Mouse (Mus musculus) neural tube, embryonic 13.5 days (tissue): ENCODE measurements around the gene Prkcb. TPM values are rescaled to one million over a fixed set of nuclear protein-coding genes. Genes with fewer than 3 reads are reported as not detected.

Experiments used
- ATAC-seq: fragments of 200-750 bp; cut with Nextera tagmentation; 2 replicates; pipeline ENCODE4 v1.8.0; 2017; ENCODE audit warnings: low read depth, mild to moderate bottlenecking, moderate TSS enrichment, moderate library complexity
- H3K27ac ChIP-seq: fragments of 300-500 bp; sonication (generic); replicated peaks from 2 replicates; pipeline ENCODE4 v1.5.1; 2015; ENCODE audit warnings: moderate library complexity, mild to moderate bottlenecking, inconsistent platforms
- H3K27me3 ChIP-seq: fragments of 300-500 bp; sonication (generic); 2 replicates; pipeline ENCODE4 v1.6.1; 2015; ENCODE audit warnings: mild to moderate bottlenecking, inconsistent platforms
- H3K36me3 ChIP-seq: fragments of 300-500 bp; sonication (generic); 2 replicates; pipeline ENCODE4 v1.6.1; 2015; ENCODE audit warnings: mild to moderate bottlenecking, inconsistent platforms
- H3K4me1 ChIP-seq: fragments of 300-500 bp; sonication (generic); replicated peaks from 2 replicates; pipeline ENCODE4 v1.6.1; 2015; ENCODE audit warnings: inconsistent platforms
- H3K4me2 ChIP-seq: fragments of 300-500 bp; sonication (generic); 2 replicates; pipeline ENCODE4 v1.6.1; 2015; ENCODE audit warnings: inconsistent platforms, mild to moderate bottlenecking, moderate library complexity
- H3K4me3 ChIP-seq: fragments of 300-500 bp; sonication (generic); 2 replicates; pipeline ENCODE4 v1.5.1; 2015; ENCODE audit warnings: mild to moderate bottlenecking, inconsistent platforms
- H3K9ac ChIP-seq: fragments of 300-500 bp; sonication (generic); 2 replicates; pipeline ENCODE4 v1.6.1; 2015; ENCODE audit warnings: moderate library complexity, mild to moderate bottlenecking, inconsistent platforms
- H3K9me3 ChIP-seq: fragments of 300-500 bp; sonication (generic); 2 replicates; pipeline ENCODE4 v1.6.1; 2016; ENCODE audit warnings: inconsistent platforms
- WGBS: fragments of 180-500 bp; shearing (Covaris S2); methylation state at CpG from one replicate; pipeline ENCODE4 v1.1.7; 2015; 5-methylcytosine and 5-hydroxymethylcytosine counted together
- polyA plus RNA-seq: library from polyadenylated mRNA; unstranded; fragments of >200 nt; fragmentation: Nextera tagmentation; extraction: Ambion mirVana; gene quantifications from 2 replicates; pipeline ENCODE4 v1.2.1, GENCODE M21; 2015

Prkcb gene
- polyA plus RNA-seq, 1 experiment from 2014 or later = 52.9 TPM

GRCm38 (mm10) chr7:122609420-122609819 is 320.9 kb downstream of the Prkcb start:
- 82% methylated on average over 4 of the region's 4 CpGs for WGBS
- no peak for ATAC-seq
- H3K4me2 ChIP-seq = no peak overlapping the region
- no peaks in the 10 kb centered on the region for H3K27me3 ChIP-seq
- no peak overlapping the region for H3K9ac ChIP-seq
- H3K4me3 ChIP-seq = no peak overlapping the region
- no peaks in the 10 kb centered on the region for H3K4me1 ChIP-seq
- no peaks in the 10 kb centered on the region for H3K9me3 ChIP-seq
- no peaks in the 10 kb centered on the region for H3K36me3 ChIP-seq
- no peak overlapping the region for H3K27ac ChIP-seq

DNA sequence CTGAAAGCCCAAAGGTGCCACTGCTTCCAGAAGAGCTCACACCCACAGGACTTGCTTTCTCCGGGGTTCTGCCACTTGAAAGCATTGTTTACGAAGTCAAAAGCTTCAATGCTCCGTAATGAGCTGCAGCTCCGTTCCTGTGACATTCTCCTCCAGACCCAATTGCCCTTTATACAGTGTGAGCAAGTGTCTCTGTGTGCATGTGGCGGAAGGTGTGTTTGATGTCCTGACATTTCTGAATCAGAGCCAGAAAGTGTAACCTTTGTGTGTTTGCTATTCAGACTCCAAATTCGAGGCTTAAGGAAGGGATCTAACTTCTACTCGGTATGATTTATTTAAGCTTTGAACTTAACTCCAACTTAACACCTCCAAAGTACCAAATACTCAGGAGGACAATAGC is 321.6 kb downstream of the Prkcb start:
- no peaks in the 10 kb centered on the region for H3K27me3 ChIP-seq
- no peaks in the 10 kb centered on the region for H3K4me1 ChIP-seq
- no peak overlapping the region for H3K9ac ChIP-seq
- H3K36me3 ChIP-seq = no peaks in the 10 kb centered on the region
- H3K9me3 ChIP-seq = no peaks in the 10 kb centered on the region
- 78% methylated on average over 7 of the region's 7 CpGs for WGBS
- no peak overlapping the region for H3K27ac ChIP-seq
- H3K4me2 ChIP-seq = no peak overlapping the region
- ATAC-seq = no peak
- H3K4me3 ChIP-seq = no peak overlapping the region

DNA sequence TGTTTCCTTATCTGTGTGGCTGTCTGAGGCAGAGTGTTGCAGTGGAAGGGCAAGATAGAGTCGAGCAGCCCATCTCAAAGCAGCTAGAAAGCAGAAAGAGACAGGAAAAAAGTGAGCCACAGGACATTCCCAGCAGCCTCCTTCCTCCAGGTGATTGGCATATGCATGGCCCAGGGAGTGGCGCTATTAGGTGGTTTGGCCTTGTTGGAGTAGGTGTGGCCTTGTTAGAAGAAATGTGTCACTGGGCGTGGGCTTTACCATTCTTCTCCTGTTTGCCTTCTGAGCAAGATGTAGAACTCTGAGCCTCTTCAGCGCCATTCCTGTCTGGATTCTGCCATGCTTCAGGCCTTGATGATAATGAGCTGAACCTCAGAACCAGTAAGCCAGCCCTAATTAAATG is 325.3 kb downstream of the Prkcb start:
- H3K9me3 ChIP-seq = no peaks in the 10 kb centered on the region
- WGBS = 80% methylated on average over 4 of the region's 4 CpGs

DNA sequence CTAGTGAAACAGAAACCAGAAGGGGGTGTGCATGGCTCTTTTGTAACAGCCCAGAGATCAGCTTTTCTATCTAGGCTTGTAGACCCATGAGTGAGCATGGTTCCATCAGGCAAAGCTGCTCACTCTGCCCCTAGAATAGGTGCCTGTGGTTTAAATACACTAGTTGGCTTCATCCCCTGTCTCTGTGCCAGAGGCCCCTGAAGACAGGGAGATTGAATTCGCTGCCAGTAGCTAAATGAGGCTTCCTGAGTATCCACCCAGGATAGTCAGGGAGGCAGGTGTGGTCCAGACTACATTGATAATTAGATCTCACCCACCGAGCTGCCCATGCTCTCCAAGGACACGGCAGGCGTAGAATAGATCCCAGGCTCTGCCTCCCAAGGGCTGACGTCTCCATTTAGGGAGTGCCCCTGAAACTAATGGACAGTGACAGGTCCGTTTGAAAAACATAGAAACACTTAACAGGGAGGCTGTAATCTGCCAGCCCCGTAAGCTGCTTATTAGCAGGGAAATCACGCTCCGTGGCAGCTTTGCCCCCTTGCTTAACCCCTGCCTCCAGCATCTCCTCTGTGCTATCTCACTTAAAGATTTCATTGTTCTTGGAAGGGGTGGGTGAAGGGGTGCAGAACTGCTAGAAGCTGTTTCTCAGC is 333.7 kb downstream of the Prkcb start:
- Histone ChIP-seq H3K36me3 (no peaks in the 10 kb centered on the region), H3K4me1 (peaks cover 13% of the 10 kb centered on the region), H3K9me3 (no peaks in the 10 kb centered on the region), H3K4me3 (no peak overlapping the region), H3K27ac (peak overlapping the region; percentile 46), H3K4me2 (no peak overlapping the region), H3K9ac (peak overlapping the region; percentile 26; the same call in 1 of the 2 replicates), H3K27me3 (no peaks in the 10 kb centered on the region)
- 28% methylated on average over 9 of the region's 9 CpGs for WGBS
- ATAC-seq = peak; percentile 32; the same call in 1 of the 2 replicates

More for the DNA sequence above, 325.3 kb downstream of the Prkcb start:
- ATAC-seq = no peak
- no peaks in the 10 kb centered on the region for H3K4me1 ChIP-seq
- no peak overlapping the region for H3K4me2 ChIP-seq
- no peak overlapping the region for H3K27ac ChIP-seq
- H3K9ac ChIP-seq = no peak overlapping the region
- no peaks in the 10 kb centered on the region for H3K36me3 ChIP-seq
- H3K4me3 ChIP-seq = no peak overlapping the region
- H3K27me3 ChIP-seq = no peaks in the 10 kb centered on the region

DNA sequence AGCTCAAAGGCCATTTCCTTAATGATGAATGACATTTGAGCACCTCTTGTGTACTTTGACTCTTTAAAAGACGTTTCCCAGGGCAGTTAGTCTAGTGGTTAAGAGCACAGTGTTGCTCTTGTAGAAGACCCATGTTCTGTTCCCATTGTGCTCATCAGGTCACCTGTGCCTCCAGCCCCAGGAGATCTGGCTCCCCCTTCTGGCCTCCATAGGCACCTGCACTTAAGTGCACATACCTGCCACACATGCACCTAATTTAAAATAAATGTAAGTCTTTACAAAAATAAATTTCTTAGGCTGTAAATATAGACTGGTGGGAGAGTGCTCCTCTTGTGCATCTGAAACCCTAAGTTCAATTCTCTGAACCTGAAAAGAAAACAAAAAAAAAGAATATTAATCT is 335.2 kb downstream of the Prkcb start:
- Histone ChIP-seq H3K9ac (no peak overlapping the region), H3K9me3 (no peaks in the 10 kb centered on the region), H3K36me3 (no peaks in the 10 kb centered on the region), H3K27ac (no peak overlapping the region), H3K4me3 (no peak overlapping the region), H3K4me1 (peaks cover 13% of the 10 kb centered on the region), H3K27me3 (no peaks in the 10 kb centered on the region), H3K4me2 (no peak overlapping the region)
- WGBS = 53% methylated on average over 1 of the region's 1 CpGs
- no peak for ATAC-seq

DNA sequence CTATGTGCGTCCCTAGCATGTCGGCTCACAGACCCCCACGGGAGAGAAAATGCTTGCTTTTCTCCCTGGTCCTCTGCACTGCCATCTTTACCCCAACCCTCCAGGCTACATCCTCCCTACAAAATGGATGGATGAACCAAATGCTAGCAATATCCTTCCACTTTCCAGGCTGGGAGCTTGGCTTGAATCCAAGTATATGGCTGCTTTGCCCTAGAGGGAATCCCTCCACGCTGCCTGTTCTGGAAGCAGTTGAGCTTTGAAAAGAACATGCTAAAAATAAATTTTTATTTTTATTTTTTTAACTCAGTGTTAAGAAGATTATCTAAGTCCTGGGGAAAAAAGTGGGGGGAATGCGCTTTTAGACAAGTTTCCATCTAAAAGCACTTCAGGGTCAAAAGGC is 339.5 kb downstream of the Prkcb start:
- Histone ChIP-seq H3K9me3 (no peaks in the 10 kb centered on the region), H3K36me3 (no peaks in the 10 kb centered on the region), H3K27me3 (no peaks in the 10 kb centered on the region), H3K27ac (no peak overlapping the region), H3K4me2 (no peak overlapping the region), H3K4me3 (no peak overlapping the region), H3K4me1 (no peaks in the 10 kb centered on the region), H3K9ac (no peak overlapping the region)
- no peak for ATAC-seq
- 81% methylated on average over 5 of the region's 5 CpGs for WGBS

GRCm38 (mm10) chr7:122630386-122630785 is 341.8 kb downstream of the Prkcb start:
- Histone ChIP-seq H3K4me2 (no peak overlapping the region), H3K27ac (no peak overlapping the region), H3K9me3 (no peaks in the 10 kb centered on the region), H3K4me3 (no peak overlapping the region), H3K9ac (no peak overlapping the region), H3K36me3 (no peaks in the 10 kb centered on the region), H3K4me1 (no peaks in the 10 kb centered on the region), H3K27me3 (no peaks in the 10 kb centered on the region)
- no peak for ATAC-seq
- WGBS = 77% methylated on average over 2 of the region's 2 CpGs

DNA sequence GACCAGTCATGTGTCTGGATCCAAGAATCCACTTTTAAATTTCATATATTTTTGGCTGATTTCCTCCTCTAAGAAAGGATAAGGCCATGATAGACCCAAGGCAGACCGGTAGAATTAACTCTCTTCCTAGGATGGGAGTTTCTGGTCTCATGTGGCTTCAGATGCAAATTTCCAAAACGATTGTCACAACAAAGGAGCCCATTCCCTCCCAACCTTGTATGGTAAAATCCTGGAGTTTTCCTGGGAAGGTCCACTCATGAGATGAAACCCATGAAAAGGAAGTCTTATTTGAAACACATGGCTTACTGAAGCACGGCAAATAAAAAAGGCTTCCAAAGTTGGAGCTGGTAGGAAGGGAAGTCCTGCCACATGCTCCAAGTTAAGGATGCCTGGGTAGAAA is 342.6 kb downstream of the Prkcb start:
- Histone ChIP-seq H3K9me3 (no peaks in the 10 kb centered on the region), H3K4me1 (no peaks in the 10 kb centered on the region), H3K9ac (no peak overlapping the region), H3K27ac (no peak overlapping the region), H3K4me3 (no peak overlapping the region), H3K27me3 (no peaks in the 10 kb centered on the region), H3K36me3 (no peaks in the 10 kb centered on the region), H3K4me2 (no peak overlapping the region)
- 60% methylated on average over 3 of the region's 3 CpGs for WGBS
- ATAC-seq = no peak

- Histone ChIP-seq H3K27me3 (no peaks in the 10 kb centered on the region), H3K9me3 (no peaks in the 10 kb centered on the region), H3K36me3 (no peaks in the 10 kb centered on the region), H3K4me3 (no peak overlapping the region), H3K9ac (no peak overlapping the region), H3K27ac (no peak overlapping the region), H3K4me2 (no peak overlapping the region), H3K4me1 (no peaks in the 10 kb centered on the region)
- no peak for ATAC-seq
- 83% methylated on average over 5 of the region's 5 CpGs for WGBS
These were observed 344.4 kb downstream of the Prkcb start for GRCm38 (mm10) chr7:122632946-122633345.

- Histone ChIP-seq H3K27ac (no peak overlapping the region), H3K9ac (no peak overlapping the region), H3K4me3 (no peak overlapping the region), H3K4me1 (no peaks in the 10 kb centered on the region), H3K9me3 (no peaks in the 10 kb centered on the region), H3K4me2 (no peak overlapping the region), H3K27me3 (no peaks in the 10 kb centered on the region), H3K36me3 (no peaks in the 10 kb centered on the region)
- 89% methylated on average over 5 of the region's 5 CpGs for WGBS
- ATAC-seq = no peak
These were observed 344.9 kb downstream of the Prkcb start for GRCm38 (mm10) chr7:122633463-122633862.

DNA sequence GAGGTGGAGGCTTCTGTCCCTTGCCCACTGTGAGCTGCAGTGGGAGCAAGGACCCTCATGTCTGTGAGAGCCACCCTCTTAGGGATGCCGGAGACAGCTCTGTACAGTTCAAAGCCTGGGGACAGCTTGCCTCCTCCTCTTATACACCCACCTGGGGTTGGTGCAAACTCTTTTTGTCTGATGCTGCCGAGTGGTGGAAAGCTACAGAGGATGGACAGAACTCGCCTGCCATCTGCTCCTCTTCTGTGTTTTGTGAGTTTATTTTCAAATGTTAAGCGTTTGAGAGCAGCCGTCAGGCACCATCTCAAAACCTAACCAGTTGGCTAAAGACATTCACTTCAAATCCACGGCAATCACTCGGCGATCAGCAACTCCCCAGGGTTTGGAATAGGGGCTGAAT is 355.1 kb downstream of the Prkcb start:
- ATAC-seq = no peak
- Histone ChIP-seq H3K9ac (no peak overlapping the region), H3K36me3 (no peaks in the 10 kb centered on the region), H3K27ac (no peak overlapping the region), H3K4me2 (no peak overlapping the region), H3K4me3 (no peak overlapping the region), H3K27me3 (no peaks in the 10 kb centered on the region), H3K4me1 (no peaks in the 10 kb centered on the region), H3K9me3 (no peaks in the 10 kb centered on the region)
- WGBS = 95% methylated on average over 8 of the region's 8 CpGs

DNA sequence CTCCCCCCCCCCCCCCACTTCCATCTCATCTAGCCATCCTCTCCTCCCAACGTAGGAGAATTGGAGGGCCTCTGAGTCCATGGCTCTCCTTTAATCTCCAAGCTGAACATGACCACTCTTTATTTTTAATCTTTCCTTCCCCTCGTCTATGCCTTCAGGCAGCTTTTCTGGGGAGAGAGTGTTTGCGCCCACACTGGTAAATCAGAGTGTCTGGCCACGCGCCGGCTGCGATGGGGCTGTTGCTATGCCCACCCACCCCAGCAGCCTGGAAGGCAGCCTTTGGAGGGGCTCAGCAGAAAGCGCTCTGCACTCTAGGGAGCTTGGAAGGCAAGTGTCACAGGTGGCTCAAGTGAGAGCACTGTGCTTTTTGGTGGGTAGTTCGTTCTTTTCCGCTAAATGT is 360.8 kb downstream of the Prkcb start:
- H3K27ac ChIP-seq = no peak overlapping the region
- no peak overlapping the region for H3K4me2 ChIP-seq
- 89% methylated on average over 10 of the region's 10 CpGs for WGBS
- no peak overlapping the region for H3K9ac ChIP-seq
- no peaks in the 10 kb centered on the region for H3K9me3 ChIP-seq
- no peak overlapping the region for H3K4me3 ChIP-seq
- H3K4me1 ChIP-seq = no peaks in the 10 kb centered on the region
- H3K27me3 ChIP-seq = no peaks in the 10 kb centered on the region
- ATAC-seq = no peak
- no peaks in the 10 kb centered on the region for H3K36me3 ChIP-seq

DNA sequence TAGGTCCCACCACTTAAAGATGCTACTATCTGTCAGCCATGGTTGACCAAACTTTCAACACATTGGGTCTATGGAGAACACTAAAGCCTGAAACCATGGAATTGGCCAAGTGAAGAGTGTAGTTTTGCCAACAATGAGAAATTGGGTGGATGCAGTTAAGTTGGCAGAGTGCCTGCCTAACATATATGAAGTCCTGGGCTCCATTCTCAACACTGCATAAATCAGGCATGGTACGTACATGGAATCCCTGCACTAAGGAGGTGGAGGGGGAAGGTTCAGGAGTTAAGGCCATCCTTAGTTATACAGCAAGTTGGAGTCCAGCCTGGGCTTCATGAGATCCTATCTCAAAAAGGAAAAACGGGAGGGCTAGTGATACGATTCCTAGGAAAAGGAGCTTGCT is 364.0 kb downstream of the Prkcb start:
- Histone ChIP-seq H3K4me3 (no peak overlapping the region), H3K36me3 (no peaks in the 10 kb centered on the region), H3K9ac (no peak overlapping the region), H3K4me2 (no peak overlapping the region), H3K9me3 (no peaks in the 10 kb centered on the region), H3K27ac (no peak overlapping the region), H3K27me3 (no peaks in the 10 kb centered on the region), H3K4me1 (no peaks in the 10 kb centered on the region)
- WGBS = 96% methylated on average over 3 of the region's 3 CpGs
- ATAC-seq = no peak
